Mouse (Mus musculus) hindbrain, postnatal 0 days (tissue): ENCODE measurements around the gene Stard13. TPM values are rescaled to one million over a fixed set of nuclear protein-coding genes. Genes with fewer than 3 reads are reported as not detected.

Source experiments
- ATAC-seq: fragments of 200-750 bp; cut with Nextera tagmentation; 2 replicates; pipeline ENCODE4 v1.8.0; 2017; ENCODE audit warnings: mild to moderate bottlenecking, moderate TSS enrichment, moderate library complexity
- DNase-seq: peaks from one replicate; pipeline ENCODE4 v3.0.0-alpha.2; 2015; ENCODE audit warnings: low spot score
- H3K27ac ChIP-seq: fragments of 300-500 bp; sonication (generic); 2 replicates; pipeline ENCODE4 v1.5.1; 2014; ENCODE audit warnings: mild to moderate bottlenecking
- H3K27me3 ChIP-seq: fragments of 300-500 bp; sonication (generic); 2 replicates; pipeline ENCODE4 v1.6.1; 2014; ENCODE audit warnings: low read length, mixed read lengths; ENCODE audit not compliant: insufficient read depth
- H3K36me3 ChIP-seq: fragments of 300-500 bp; sonication (generic); 2 replicates; pipeline ENCODE4 v1.6.1; 2014; ENCODE audit warnings: low read length, mixed read lengths; ENCODE audit not compliant: insufficient read depth
- H3K4me1 ChIP-seq: fragments of 300-500 bp; sonication (generic); 2 replicates; pipeline ENCODE4 v1.6.1; 2014; ENCODE audit warnings: antibody characterized with exemption, low read length, mixed read lengths; ENCODE audit not compliant: insufficient read depth
- H3K4me2 ChIP-seq: fragments of 300-500 bp; sonication (generic); 2 replicates; pipeline ENCODE4 v1.6.1; 2014; ENCODE audit warnings: low read depth, mild to moderate bottlenecking, low read length, moderate library complexity, mixed read lengths
- H3K4me3 ChIP-seq: fragments of 300-500 bp; sonication (generic); 2 replicates; pipeline ENCODE4 v1.5.1; 2014; ENCODE audit warnings: low read length
- H3K9ac ChIP-seq: fragments of 300-500 bp; sonication (generic); replicated peaks from 2 replicates; pipeline ENCODE4 v1.6.1; 2014; ENCODE audit warnings: mild to moderate bottlenecking, low read length, moderate library complexity, mixed read lengths
- H3K9me3 ChIP-seq: fragments of 300-500 bp; sonication (generic); 2 replicates; pipeline ENCODE4 v1.6.1; 2016; ENCODE audit warnings: low read length, mixed read lengths
- CTCF ChIP-seq: IDR thresholded peaks from 2 replicates; pipeline ENCODE4 v1.5.1; 2016; ENCODE audit warnings: antibody characterized with exemption, control low read depth, low read depth
- WGBS: fragments of 180-500 bp; shearing (Covaris S2); extraction: QIAGEN DNeasy Blood & Tissue Kit; methylation state at CpG from one replicate; pipeline ENCODE4 v1.1.7; 2014; 5-methylcytosine and 5-hydroxymethylcytosine counted together
- polyA plus RNA-seq: library from polyadenylated mRNA; unstranded; fragments of >200 nt; fragmentation: Nextera tagmentation; extraction: Ambion mirVana; gene quantifications from 2 replicates; pipeline ENCODE4 v1.2.1, GENCODE M21; 2015
- total RNA-seq: library from RNA; depleted of rRNA; stranded (reverse); fragments of >200 nt; gene quantifications from 2 replicates; pipeline ENCODE4 v1.2.3, GENCODE M21; 2014; rRNA removed

The Stard13 gene
- total and polyA plus RNA-seq, 2 experiments from 2014 or later: 2.8 to 14.7 TPM

DNA sequence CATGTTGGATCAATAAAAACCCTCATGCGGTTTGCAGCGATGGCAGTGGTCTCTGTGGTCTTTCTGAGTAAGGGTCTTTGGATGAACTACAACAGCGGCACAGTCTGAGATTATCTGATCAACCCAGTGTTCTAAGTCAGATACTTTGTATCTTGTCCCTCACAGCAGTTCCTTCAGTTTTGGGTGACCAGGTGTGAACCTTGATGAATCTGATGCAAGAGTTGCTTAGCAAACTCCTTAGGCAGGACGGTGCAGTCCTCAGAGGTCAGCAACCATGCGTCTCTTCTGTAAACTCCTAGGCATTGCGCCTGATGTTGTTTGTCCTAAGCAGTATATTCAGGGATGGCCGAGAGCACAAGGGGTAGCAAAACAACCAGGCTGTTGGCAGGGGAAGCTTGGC lies 232.5 kb downstream of the Stard13 start:
- Histone ChIP-seq H3K4me3 (no peak overlapping the region), H3K9ac (no peak overlapping the region), H3K36me3 (no peaks in the 10 kb centered on the region), H3K27ac (no peak overlapping the region), H3K4me1 (no peaks in the 10 kb centered on the region), H3K27me3 (no peaks in the 10 kb centered on the region), H3K9me3 (no peaks in the 10 kb centered on the region), H3K4me2 (no peak overlapping the region)
- 94% methylated on average over 7 of the region's 7 CpGs for WGBS
- TF ChIP-seq CTCF: no peak
- ATAC-seq (no peak), DNase-seq (no peak)

DNA sequence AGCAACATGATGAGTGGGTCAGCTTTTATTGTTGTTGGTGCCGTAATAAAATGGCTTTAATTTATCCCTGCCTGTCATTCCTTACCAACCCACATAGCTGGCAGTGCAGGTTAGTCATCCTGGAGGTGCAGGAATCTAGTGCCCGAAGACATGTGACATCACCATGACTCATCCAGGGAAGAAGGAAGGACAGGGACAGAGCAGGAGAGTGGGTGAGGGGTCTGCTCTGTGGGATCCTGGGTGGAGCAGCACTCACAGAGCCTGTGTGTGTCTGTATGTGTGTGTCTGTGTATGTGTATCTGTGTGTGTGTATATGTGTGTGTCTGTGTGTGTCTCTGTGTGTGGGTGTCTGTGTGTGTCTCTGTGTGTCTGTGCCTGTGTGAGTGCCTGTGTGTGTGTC lies 237.1 kb downstream of the Stard13 start:
- no peaks in the 10 kb centered on the region for H3K9me3 ChIP-seq
- no peak overlapping the region for H3K4me3 ChIP-seq
- ATAC-seq: no peak
- no peak for TF ChIP-seq CTCF
- H3K27ac ChIP-seq: no peak overlapping the region
- WGBS: 85% methylated on average over 2 of the region's 2 CpGs
- no peak for DNase-seq
- no peak overlapping the region for H3K4me2 ChIP-seq
- no peaks in the 10 kb centered on the region for H3K36me3 ChIP-seq
- H3K27me3 ChIP-seq: no peaks in the 10 kb centered on the region
- no peaks in the 10 kb centered on the region for H3K4me1 ChIP-seq
- no peak overlapping the region for H3K9ac ChIP-seq

DNA sequence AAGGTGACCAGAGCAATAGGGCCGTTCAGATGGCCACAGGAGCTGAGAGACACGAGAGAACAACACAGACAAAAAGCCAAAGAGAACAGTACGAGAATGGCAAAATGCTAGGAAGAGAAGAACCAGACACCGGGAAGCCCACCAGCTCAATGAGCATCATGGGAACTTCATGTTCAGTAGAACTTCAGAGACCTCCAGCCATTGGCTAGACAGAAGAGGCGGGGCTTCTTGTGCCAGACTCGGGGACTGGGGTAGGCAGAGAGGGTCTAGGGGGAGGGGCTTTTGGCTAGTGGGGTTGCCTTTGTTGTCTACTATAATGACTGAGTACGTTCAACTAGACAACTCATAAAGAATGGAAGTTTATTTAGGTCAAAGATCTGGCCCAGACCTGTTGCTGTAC lies 239.5 kb downstream of the Stard13 start:
- ATAC-seq: no peak
- Histone ChIP-seq H3K27ac (no peak overlapping the region), H3K27me3 (no peaks in the 10 kb centered on the region), H3K4me2 (no peak overlapping the region), H3K9me3 (no peaks in the 10 kb centered on the region), H3K4me1 (no peaks in the 10 kb centered on the region), H3K4me3 (no peak overlapping the region), H3K36me3 (no peaks in the 10 kb centered on the region), H3K9ac (no peak overlapping the region)
- TF ChIP-seq CTCF: no peak
- no peak for DNase-seq
- 92% methylated on average over 7 of the region's 7 CpGs for WGBS

Other genes starting within 250 kb of the Stard13 start
- not detected in 2 replicates for gene Gm42906, start 194.3 kb upstream of the Stard13 start, total RNA-seq
- not detected in 2 replicates for gene Gm42906, start 194.3 kb upstream of the Stard13 start, polyA plus RNA-seq